Mouse (Mus musculus) neural tube, embryonic 15.5 days (tissue): ENCODE results near the gene Psme4. TPM values are rescaled to one million over a fixed set of nuclear protein-coding genes. Genes with fewer than 3 reads are reported as not detected.

Experiments used
- ATAC-seq: fragments of 200-750 bp; cut with Nextera tagmentation; 2 replicates; pipeline ENCODE4 v1.8.0; 2017; ENCODE audit warnings: mild to moderate bottlenecking, moderate TSS enrichment, moderate library complexity; ENCODE audit not compliant: low FRiP score
- H3K27ac ChIP-seq: fragments of 300-500 bp; sonication (generic); replicated peaks from 2 replicates; pipeline ENCODE4 v1.5.1; 2015; ENCODE audit warnings: mild to moderate bottlenecking, inconsistent platforms
- H3K27me3 ChIP-seq: fragments of 300-500 bp; sonication (generic); replicated peaks from 2 replicates; pipeline ENCODE4 v1.6.1; 2015; ENCODE audit warnings: inconsistent platforms
- H3K36me3 ChIP-seq: fragments of 300-500 bp; sonication (generic); 2 replicates; pipeline ENCODE4 v1.6.1; 2015; ENCODE audit warnings: inconsistent platforms
- H3K4me1 ChIP-seq: fragments of 300-500 bp; sonication (generic); 2 replicates; pipeline ENCODE4 v1.6.1; 2015; ENCODE audit warnings: inconsistent platforms
- H3K4me2 ChIP-seq: fragments of 300-500 bp; sonication (generic); 2 replicates; pipeline ENCODE4 v1.6.1; 2015; ENCODE audit warnings: inconsistent platforms, mild to moderate bottlenecking, moderate library complexity
- H3K4me3 ChIP-seq: fragments of 300-500 bp; sonication (generic); replicated peaks from 2 replicates; pipeline ENCODE4 v1.5.1; 2015; ENCODE audit warnings: mild to moderate bottlenecking, inconsistent platforms
- H3K9ac ChIP-seq: fragments of 300-500 bp; sonication (generic); replicated peaks from 2 replicates; pipeline ENCODE4 v1.6.1; 2015; ENCODE audit warnings: mild to moderate bottlenecking, inconsistent platforms
- H3K9me3 ChIP-seq: fragments of 300-500 bp; sonication (generic); replicated peaks from 2 replicates; pipeline ENCODE4 v1.6.1; 2016; ENCODE audit warnings: inconsistent platforms
- WGBS: fragments of 180-500 bp; shearing (Covaris S2); methylation state at CpG from one replicate; pipeline ENCODE4 v1.1.7; 2015; ENCODE audit warnings: mixed read lengths; 5-methylcytosine and 5-hydroxymethylcytosine counted together
- polyA plus RNA-seq: library from polyadenylated mRNA; unstranded; fragments of >200 nt; fragmentation: Nextera tagmentation; extraction: Ambion mirVana; gene quantifications from 2 replicates; pipeline ENCODE4 v1.2.1, GENCODE M21; 2015

The Psme4 gene
- polyA plus RNA-seq, 1 experiment from 2014 or later, result 13.1 TPM

DNA sequence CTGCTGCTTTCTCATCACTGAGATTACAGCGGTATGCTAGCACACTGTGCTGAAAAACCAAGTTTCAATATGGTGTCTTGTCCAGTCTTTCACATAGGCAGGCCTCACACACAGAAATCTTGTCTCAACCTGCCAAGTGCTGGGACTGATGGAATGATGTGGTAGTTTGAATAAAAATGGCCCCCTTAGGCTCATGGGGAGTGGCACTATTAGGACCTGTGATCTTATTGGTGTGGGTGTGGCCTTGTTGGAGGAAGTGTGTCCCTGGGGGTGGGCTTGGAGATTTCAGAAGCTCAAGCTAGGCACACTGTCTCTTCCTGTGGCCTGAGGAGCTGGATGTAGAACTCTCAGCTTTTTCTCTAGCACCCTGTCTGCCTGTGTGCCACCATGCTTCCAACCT lies 124.7 kb downstream of the Psme4 start:
- no peak for ATAC-seq
- no peak overlapping the region for H3K27ac ChIP-seq
- WGBS, result 94% methylated on average over 1 of the region's 1 CpGs
- H3K4me1 ChIP-seq, result no peaks in the 10 kb centered on the region
- no peak overlapping the region for H3K4me3 ChIP-seq
- H3K27me3 ChIP-seq, result no peaks in the 10 kb centered on the region
- no peaks in the 10 kb centered on the region for H3K9me3 ChIP-seq
- H3K36me3 ChIP-seq, result peaks cover 18% of the 10 kb centered on the region
- H3K9ac ChIP-seq, result no peak overlapping the region
- no peak overlapping the region for H3K4me2 ChIP-seq

DNA sequence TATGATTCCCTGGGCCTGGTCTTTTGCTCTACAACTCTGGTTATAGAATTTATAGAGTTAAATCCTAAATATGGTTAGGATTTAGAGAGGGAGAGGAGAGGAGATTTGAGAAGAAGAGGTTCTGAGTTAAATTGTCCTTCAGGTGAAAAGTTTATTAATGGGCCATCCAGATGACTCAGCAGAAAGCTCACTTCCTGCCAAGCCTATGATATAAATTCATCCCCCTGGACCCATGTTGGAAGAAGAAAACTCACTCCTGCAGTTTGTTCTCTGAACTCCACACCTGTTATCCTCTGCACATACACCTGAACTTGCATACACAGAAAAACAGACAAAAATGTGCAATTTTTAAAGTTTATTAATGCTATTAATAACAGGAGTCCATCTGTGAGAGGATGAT lies 127.8 kb downstream of the Psme4 start:
- Histone ChIP-seq H3K4me3 (no peak overlapping the region), H3K27me3 (no peaks in the 10 kb centered on the region), H3K9ac (no peak overlapping the region), H3K27ac (no peak overlapping the region), H3K36me3 (no peaks in the 10 kb centered on the region), H3K9me3 (no peaks in the 10 kb centered on the region), H3K4me1 (no peaks in the 10 kb centered on the region), H3K4me2 (no peak overlapping the region)
- no peak for ATAC-seq

DNA sequence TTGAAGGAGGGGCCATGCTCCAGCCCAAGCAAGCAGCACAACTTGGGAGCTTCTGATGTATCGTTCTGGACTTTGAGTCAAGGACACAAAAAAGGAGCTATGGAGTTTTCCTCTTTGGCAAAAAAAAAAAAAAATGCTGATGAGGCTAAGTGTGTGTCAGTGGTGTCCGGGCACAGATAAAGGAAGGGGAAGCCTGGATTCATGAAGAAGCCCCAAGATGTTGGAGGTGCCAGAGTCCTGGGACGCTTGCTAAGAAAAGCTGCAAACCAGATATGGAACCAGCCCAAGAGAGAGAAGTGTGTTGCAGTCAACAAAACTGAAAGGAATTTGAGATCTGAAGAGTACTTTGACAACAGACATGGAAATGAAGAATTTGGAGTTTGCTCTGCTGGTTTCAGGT lies 140.8 kb downstream of the Psme4 start:
- no peak overlapping the region for H3K9ac ChIP-seq
- H3K4me2 ChIP-seq, result no peak overlapping the region
- no peaks in the 10 kb centered on the region for H3K9me3 ChIP-seq
- no peak overlapping the region for H3K4me3 ChIP-seq
- H3K27ac ChIP-seq, result no peak overlapping the region
- H3K27me3 ChIP-seq, result no peaks in the 10 kb centered on the region
- no peaks in the 10 kb centered on the region for H3K36me3 ChIP-seq
- ATAC-seq, result no peak
- WGBS, result 98% methylated on average over 3 of the region's 3 CpGs
- H3K4me1 ChIP-seq, result no peaks in the 10 kb centered on the region

DNA sequence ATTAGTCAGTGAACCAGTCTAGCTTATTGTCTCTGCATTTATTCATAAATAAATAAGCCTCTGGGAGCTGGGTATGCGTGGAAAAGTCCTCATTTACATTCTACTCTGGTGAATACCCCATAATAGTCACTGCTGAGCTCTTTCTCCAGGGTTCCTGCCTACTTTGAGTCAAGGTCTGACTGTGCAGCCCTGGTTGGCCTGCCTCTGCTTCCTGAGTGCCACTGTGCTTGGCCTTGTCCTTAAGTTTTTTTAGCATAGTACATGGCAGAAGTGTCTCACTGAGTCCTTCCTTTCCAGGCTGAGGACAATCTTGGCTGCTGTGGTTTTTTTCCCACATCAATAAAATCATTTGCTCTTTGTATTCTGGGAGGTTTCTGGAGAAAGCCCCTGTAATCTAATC lies 149.1 kb downstream of the Psme4 start:
- Histone ChIP-seq H3K27me3 (no peaks in the 10 kb centered on the region), H3K9me3 (no peaks in the 10 kb centered on the region), H3K27ac (no peak overlapping the region), H3K4me1 (no peaks in the 10 kb centered on the region), H3K4me2 (no peak overlapping the region), H3K36me3 (peaks cover 16% of the 10 kb centered on the region), H3K4me3 (no peak overlapping the region), H3K9ac (no peak overlapping the region)
- WGBS, result 57% methylated on average over 1 of the region's 1 CpGs
- ATAC-seq, result no peak

DNA sequence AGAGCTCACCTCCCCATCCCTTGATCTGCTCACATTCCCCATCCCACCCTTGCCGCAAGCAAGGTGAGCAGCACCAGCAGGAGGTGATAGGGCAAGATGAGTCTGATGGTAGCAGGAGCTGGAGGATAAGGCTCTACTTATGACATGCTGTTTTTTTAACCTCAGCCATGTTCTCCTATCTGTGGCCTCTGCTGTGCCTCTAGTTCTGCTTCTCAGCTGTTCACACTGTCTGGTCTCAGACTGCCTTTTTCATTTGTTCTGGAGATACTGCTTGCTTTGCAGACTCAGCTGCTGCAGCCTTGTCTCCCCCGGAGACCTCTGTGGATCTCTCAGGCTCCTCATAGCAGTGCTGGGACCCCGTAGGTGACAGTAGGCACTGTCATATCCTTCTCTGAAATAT lies 151.8 kb downstream of the Psme4 start:
- no peaks in the 10 kb centered on the region for H3K9me3 ChIP-seq
- peaks cover 24% of the 10 kb centered on the region for H3K36me3 ChIP-seq
- ATAC-seq, result no peak
- H3K4me3 ChIP-seq, result no peak overlapping the region
- no peak overlapping the region for H3K4me2 ChIP-seq
- H3K4me1 ChIP-seq, result no peaks in the 10 kb centered on the region
- H3K27ac ChIP-seq, result no peak overlapping the region
- H3K27me3 ChIP-seq, result no peaks in the 10 kb centered on the region
- no peak overlapping the region for H3K9ac ChIP-seq
- 96% methylated on average over 3 of the region's 3 CpGs for WGBS

DNA sequence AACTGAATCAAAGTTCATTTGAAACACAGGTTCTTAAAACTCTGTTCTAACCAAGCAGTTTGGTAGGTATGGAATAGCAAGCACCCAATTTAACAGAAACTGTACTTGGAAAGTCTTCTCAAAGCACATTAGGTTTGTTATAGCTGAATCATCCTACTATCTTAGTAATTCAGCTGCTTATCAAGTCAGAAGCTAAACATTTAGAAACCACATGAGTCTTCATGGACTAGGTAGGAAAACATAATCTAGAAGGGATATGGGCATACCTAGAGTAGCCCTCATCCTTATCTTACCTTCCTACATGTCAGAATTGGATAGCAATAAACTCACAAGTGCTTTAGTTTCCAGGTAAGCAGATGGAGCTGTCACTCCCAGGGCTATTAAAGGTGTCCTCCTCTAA lies 156.6 kb downstream of the Psme4 start:
- H3K4me3 ChIP-seq, result no peak overlapping the region
- no peaks in the 10 kb centered on the region for H3K27me3 ChIP-seq
- no peaks in the 10 kb centered on the region for H3K9me3 ChIP-seq
- no peak overlapping the region for H3K27ac ChIP-seq
- no peaks in the 10 kb centered on the region for H3K4me1 ChIP-seq
- H3K4me2 ChIP-seq, result no peak overlapping the region
- peaks cover 40% of the 10 kb centered on the region for H3K36me3 ChIP-seq
- H3K9ac ChIP-seq, result no peak overlapping the region
- ATAC-seq, result no peak

DNA sequence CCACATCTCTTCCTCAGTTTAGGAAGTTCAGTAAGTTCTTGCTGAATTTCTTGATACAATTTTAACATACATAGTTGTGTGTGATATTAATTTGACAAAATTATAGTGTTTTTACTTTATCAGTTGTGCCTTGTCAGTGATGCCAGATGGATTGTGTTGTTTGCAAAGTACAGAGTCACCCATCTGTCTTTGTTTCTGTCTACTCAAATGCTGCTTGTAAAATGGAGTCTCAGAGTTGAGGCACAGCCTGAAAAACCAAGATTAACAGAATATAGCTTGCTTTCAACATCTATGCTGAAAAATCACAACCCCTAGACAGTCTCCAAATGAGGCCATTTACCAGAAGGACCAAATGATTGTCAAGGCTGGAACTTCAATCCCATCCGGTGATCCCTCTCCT lies 157.0 kb downstream of the Psme4 start:
- no peak for ATAC-seq
- H3K4me2 ChIP-seq, result no peak overlapping the region
- H3K27me3 ChIP-seq, result no peaks in the 10 kb centered on the region
- H3K36me3 ChIP-seq, result peaks cover 36% of the 10 kb centered on the region
- no peaks in the 10 kb centered on the region for H3K4me1 ChIP-seq
- WGBS, result 91% methylated on average over 1 of the region's 1 CpGs
- no peak overlapping the region for H3K27ac ChIP-seq
- H3K4me3 ChIP-seq, result no peak overlapping the region
- no peak overlapping the region for H3K9ac ChIP-seq
- no peaks in the 10 kb centered on the region for H3K9me3 ChIP-seq

Other genes starting within 250 kb of the Psme4 start
- 40.4 and 47.3 TPM in 2 replicates for gene Acyp2, start 122.1 kb upstream of the Psme4 start, polyA plus RNA-seq
- 7.2 and 7.6 TPM in 2 replicates for gene Gpr75, start 113.6 kb downstream of the Psme4 start, polyA plus RNA-seq
- gene Asb3, start 113.7 kb downstream of the Psme4 start, polyA plus RNA-seq, result 28.3 and 28.5 TPM in 2 replicates
- 11.7 and 12.3 TPM in 2 replicates for gene Erlec1, start 182.6 kb downstream of the Psme4 start, polyA plus RNA-seq
- 30.1 and 32.6 TPM in 2 replicates for gene Chac2, start 214.6 kb downstream of the Psme4 start, polyA plus RNA-seq